Mouse (Mus musculus): Measurements from ENCODE around the gene Gm20388.

The Gm20388 gene

GRCm38 (mm10) chr8:120309326-120309725 lies 398.7 kb downstream of the Gm20388 start:
- DNase-seq (ENCODE audit: low read depth, low spot score): no peak

- no peak for DNase-seq (ENCODE audit: low read depth, low spot score)
Observed at GRCm38 (mm10) chr8:120310063-120310462, 399.4 kb downstream of the Gm20388 start.

DNA sequence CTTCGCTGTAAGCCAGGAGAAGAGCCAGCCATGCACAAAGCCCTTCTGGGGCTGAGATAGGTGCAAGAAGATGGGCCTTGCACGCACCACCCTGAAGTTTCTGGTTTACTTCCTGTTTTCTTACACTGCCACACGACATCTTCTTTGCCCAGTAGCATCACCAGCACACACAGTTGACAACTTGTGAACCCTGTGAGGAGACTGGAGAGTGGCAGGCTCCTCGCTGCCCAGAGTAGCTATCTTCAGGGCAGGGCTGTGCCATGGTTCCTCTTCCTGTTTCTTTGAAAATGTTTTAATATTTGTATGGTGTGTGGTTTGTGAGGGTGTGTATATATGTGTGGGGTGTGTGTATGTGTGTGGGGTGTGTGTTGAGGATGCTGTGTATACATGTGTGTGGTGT lies 401.8 kb downstream of the Gm20388 start:
- DNase-seq (ENCODE audit: low read depth, low spot score): no peak

- DNase-seq (ENCODE audit: low read depth, low spot score): no peak
Observed at GRCm38 (mm10) chr8:120313674-120314073, 403.0 kb downstream of the Gm20388 start.

DNA sequence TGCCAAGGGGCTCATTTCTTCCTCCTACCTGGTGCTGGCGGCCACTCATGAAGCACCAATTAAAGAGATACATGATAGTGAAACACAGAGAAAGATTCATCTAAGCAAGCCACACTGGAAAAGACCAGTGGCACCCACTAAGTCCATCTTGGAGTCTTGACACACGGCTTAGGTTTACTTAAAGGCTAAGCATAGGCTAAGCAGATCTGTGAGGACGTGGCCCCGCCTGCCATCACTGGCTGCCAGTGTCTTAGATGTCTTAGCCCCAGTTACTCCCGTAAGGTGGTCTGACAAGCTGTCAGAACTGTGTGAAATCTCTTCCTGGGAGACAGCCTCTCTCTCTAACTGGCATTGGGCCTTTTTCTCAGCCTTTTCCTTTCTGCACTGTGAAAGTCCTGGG lies 404.3 kb downstream of the Gm20388 start:
- DNase-seq (ENCODE audit: low read depth, low spot score): no peak

DNA sequence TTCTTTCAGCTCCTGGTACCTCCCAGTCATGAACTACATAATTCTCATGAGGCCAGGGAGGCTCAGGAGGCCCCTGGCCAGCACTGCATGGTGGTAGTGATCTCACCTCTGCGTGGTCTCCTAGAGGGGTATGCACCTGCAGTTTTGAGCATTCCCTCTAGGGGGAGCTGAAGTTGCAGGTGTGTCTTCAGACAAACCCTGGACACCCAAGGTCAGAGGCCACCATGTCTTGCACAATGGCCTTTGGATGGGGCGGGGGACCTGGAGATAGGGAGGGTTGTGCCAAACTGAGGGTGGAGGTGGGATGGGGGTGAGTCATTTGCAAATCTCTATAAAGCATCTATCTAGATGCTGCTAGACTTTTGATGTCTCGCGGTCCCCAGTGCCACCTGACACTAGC lies 405.0 kb downstream of the Gm20388 start:
- DNase-seq (ENCODE audit: low read depth, low spot score): peak; percentile 25

DNA sequence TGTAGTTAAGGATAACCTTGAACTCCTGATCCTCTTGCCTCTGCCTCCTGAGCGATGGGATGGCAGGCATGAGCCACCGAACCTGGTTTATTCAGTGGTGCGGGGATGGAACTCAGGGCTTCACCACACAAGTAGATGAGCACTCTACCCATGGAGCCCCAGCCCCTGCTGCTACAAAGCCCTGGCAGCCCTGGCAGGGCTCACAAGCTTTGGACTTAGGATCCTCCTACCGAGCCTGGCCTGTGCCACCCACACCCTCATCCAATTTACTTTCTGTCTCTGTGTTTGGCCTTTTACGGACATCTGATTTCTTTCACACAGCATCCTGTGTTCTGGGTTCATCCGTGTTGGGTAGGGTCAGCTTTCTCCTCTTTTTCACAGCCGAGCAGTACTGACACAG lies 406.1 kb downstream of the Gm20388 start:
- DNase-seq (ENCODE audit: low read depth, low spot score): no peak

GRCm38 (mm10) chr8:120317118-120317824 lies 406.6 kb downstream of the Gm20388 start:
- no peak for DNase-seq (ENCODE audit: low read depth, low spot score)

DNA sequence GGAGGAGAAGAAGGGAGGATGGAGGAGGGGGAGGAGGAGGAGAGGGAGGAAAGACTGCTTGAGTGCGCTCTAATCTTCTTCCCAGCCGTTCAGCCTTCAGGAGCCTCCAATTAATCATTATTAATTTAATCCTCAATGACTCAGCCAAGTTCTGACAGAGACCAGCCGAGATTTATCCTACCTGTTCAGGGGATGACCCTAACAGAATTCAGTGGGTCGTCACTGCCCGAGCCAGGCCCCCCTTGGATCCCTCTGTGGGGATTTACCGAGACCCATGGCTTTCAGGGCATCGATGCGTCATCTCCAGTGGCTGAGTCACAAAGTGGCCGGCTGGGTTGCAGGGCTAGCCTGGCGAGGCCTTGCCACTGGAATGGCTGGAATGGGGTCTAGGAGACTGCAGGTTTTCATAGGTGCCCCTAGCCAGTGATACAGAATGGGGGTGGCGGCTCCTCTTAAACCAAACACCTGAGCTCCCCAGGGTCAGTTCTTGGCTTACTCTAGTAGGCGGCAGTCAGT lies 407.9 kb downstream of the Gm20388 start:
- DNase-seq (ENCODE audit: low read depth, low spot score): no peak

- peak; percentile 83 for DNase-seq (ENCODE audit: low read depth, low spot score)
Observed at GRCm38 (mm10) chr8:120319449-120319848, 408.8 kb downstream of the Gm20388 start.

- no peak for DNase-seq (ENCODE audit: low read depth, low spot score)
Observed at GRCm38 (mm10) chr8:120320146-120320545, 409.5 kb downstream of the Gm20388 start.

DNA sequence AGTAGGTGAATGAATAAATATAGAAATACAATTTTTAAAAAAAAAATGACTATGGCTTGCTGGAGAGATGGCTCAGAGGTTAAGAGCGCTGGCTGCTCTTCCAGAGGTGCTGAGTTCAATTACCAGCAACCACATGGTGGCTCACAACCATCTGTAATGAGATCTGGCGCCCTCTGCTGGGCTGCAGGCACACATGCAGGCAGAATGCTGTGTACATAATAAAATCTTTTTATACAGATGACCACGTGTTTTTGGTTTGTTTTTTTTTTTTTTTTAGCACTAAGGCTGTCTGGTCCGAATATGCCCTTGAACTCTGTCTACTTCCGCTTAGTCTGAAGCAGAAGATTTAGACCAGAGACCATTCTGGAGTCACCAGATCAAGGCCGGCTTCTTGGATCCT lies 411.1 kb downstream of the Gm20388 start:
- peak; percentile 56 for DNase-seq (ENCODE audit: low read depth, low spot score)

DNA sequence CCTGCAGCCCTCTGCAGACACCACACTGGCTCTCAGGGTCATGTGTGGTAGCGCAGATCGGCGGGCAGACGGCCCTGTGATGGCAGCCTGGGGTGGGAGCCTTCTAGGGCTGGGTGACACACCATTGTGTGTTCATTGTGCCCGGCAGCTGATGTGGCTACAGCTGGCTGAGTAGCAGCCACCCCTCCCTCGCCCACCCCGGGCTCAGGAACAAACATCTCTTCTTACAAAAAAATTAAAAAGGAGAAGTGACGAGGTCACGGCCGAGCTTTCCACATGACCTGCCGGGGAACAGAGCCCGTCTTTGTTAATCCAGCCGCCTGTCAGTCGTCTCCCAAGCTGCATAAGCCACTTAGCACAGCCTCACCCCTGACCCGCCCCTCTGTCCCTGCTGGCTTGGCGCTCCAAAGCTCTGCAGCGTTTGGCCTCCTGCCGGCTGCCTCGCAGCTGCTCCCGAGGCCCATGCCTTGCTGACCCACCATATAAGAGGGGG lies 412.4 kb downstream of the Gm20388 start:
- no peak for DNase-seq (ENCODE audit: low read depth, low spot score)

DNA sequence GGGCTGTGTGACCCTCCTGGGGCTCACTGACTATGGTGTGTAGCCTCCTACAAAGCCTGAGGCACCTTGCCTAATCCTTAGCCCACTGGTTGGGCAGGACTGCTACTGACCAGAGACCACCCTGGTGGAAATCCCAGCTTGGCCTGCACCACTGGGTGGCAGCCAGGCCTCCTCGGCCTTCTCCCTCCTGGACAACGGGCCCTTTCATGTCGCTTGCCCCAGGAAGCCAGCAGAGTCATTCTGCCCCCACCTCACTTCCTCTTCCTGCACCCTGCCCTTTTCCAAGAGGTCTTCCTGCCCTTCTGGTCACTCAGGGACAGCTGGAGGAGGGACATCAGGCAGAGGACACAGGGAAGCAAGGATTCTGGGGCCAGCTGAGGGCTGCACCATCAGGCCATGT lies 413.9 kb downstream of the Gm20388 start:
- no peak for DNase-seq (ENCODE audit: low read depth, low spot score)

- no peak for DNase-seq (ENCODE audit: low read depth, low spot score)
Observed at GRCm38 (mm10) chr8:120325172-120325767, 414.6 kb downstream of the Gm20388 start.

GRCm38 (mm10) chr8:120327131-120327554 lies 416.5 kb downstream of the Gm20388 start:
- DNase-seq (ENCODE audit: low read depth, low spot score): no peak

DNA sequence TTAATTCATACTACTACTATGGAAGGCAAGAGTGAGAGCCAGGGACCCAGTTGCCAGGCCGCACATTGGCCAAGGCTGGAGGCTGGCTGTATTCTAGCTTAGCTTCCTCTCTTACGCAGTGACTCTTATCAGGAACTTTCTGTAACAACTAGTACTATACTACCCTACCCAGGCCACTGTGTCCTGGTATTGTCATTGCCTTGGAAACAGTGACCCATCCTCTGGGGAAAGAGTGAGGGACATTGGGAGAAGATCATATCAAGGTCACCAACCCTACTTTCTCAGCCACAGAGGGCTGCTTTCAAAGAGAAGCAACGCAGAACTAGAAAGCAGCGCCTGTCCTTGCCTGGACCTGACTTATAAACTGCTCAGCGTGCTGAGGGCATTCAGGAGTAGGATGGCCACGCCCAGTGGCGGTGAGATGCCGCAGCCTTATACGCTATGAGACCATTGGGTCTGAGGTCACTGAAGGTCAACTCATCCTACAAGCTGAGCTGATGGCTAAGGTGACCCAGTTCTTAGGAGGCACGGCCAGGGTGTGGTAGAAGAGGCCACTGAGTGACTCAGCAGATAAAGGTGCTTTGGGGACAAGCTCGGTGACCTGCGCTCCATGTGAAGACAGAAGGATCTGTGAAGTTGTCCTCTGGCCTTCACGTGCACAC lies 417.9 kb downstream of the Gm20388 start:
- DNase-seq (ENCODE audit: low read depth, low spot score): no peak

GRCm38 (mm10) chr8:120329030-120329748 lies 418.5 kb downstream of the Gm20388 start:
- no peak for DNase-seq (ENCODE audit: low read depth, low spot score)

GRCm38 (mm10) chr8:120331027-120331426 lies 420.4 kb downstream of the Gm20388 start:
- no peak for DNase-seq (ENCODE audit: low read depth, low spot score)

DNA sequence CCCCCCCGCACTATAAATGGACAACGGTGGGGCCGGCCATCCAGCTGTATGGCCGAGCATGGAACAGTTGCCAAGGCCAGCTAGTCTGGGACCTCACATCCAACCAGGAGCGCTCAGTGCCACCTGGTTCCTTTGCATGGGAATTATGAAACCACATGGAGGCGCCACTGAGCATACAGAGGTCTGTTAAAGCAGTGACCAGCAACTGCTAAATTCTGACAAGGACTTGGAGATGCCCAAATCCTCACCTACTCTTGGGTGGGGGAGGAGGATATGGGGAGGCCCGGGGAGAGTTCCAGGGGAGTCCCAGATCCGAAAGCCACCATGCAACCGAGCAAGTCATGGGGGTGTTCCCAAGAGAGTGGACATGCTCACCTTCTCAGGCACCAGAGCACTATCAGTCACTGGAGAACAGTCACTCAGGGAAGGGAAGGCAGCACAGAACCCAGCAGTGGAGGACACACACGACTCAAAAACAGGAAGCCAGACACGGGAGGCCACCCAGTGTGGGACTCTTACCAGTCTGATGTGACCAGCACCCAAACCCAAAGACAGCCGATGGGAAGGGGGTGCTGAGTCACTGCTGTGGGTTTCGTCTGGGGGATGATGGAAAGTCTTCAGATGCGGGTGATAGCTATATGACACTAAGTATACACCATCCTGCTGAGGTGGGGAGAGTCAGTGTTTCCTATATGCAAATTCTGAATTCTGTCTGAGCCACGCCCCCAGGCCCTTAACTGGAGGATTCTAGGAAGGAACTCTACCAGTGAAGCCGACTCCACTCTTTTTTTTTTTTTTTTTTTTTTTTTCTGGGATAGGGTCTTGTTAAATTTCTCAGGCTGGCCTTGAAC lies 422.0 kb downstream of the Gm20388 start:
- peak; percentile 83 for DNase-seq (ENCODE audit: low read depth, low spot score)

GRCm38 (mm10) chr8:120333681-120334080 lies 423.0 kb downstream of the Gm20388 start:
- DNase-seq (ENCODE audit: low read depth, low spot score): no peak

Data from CD4-positive helper T cell, adult 2 months (primary cell).